Mouse (Mus musculus) spleen, postnatal 14 days (tissue): ENCODE data around the gene Mta2.
A peak's percentile ranks its signal among the peaks of the same experiment; 100 is the strongest.

Source experiments
- DNase-seq, 2 experiments: peaks; one replicate each; pipeline ENCODE4 v3.0.0; 2021 to 2022; ENCODE audit warnings: low spot score in 2 of 2

The Mta2 gene

DNA sequence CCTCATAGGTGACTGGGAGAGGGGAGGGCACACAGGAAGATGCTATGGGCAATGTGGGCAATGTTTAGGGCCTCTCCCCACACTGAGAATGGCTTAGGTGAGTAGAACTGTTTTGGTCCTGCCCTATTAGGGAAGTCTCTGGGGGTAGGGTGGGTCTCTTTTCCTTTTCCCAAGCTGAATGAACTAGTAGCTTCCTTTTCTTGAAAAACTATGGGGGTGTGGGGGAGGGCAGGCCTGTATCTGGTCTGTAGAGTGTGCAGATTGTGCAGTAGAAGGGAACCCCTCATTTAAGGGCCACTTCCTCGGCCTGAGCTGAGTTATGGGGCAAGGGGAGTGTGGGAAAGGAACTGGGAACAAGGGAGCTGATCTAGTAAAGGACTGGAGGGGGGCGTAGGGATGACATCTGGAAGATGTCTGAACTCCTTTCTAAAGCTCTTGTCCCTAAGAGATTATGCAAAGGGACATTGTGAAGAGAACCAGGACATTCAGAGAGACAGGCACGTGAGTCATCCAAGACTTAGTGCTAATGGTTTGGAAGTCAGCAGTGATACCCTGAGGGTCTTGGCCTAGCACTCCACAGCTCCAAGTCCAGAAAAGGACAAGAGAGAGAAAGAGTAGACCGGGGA lies 49.7 kb downstream of the Mta2 start:
- DNase-seq = no peak

- no peak for DNase-seq
These were observed 50.4 kb downstream of the Mta2 start for GRCm38 (mm10) chr19:8991871-8992735.

GRCm38 (mm10) chr19:8992769-8993624 lies 51.3 kb downstream of the Mta2 start:
- peak; percentile 62 to 76 for DNase-seq

DNA sequence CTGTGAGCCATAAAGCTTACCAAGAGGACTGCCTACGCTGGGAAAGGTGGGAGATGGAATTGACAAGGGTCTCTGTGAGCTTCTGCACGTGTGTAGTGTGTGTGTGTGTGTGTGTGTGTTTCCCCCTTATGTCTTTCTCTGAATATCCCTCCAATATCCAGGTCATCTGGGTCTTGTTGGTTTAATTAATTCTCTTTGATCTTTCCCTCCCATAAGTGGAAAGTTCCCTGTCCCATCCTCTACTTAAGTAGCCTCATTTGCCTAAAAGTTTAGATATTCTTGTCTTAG lies 51.9 kb downstream of the Mta2 start:
- no peak for DNase-seq

DNA sequence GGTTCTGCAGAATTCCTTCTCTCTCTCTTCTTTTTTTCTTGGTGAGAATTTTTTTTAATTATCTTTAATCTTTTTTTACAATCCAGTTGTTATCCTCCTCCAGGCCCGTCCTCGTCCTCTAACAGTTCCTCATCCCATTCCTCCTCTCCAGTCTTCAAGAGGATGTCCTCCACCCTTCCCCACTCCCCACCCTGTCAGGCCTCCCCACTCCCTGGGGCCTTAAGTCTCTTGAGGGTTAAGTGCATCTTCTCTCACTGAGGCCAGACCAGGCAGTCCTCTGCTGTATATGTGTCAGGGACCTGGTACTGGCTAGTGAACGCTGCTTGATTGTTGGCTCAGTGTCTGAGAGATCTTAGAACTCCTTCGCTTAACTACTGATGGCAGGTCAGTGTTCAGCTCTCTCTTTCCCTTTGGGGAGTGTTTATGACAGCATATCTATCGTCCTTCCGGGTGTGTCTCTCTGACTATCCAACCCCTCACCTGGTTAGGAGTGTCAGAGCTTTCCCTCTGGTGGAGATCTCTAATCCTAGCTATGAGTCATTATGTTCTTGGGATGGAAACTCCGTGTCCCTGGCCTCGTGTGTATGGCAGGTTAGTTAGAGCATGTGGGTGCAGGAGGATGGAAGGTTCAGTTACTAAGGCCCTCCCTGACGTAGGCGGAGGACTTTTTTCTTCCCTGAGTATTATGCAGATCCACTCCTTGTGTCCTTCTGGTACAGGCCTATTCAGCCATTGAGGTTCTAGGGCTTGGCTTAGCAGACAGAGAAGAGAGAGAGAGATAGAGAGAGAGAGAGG lies 53.3 kb downstream of the Mta2 start:
- DNase-seq = no peak

GRCm38 (mm10) chr19:8996601-8997000 lies 54.9 kb downstream of the Mta2 start:
- DNase-seq = no peak

DNA sequence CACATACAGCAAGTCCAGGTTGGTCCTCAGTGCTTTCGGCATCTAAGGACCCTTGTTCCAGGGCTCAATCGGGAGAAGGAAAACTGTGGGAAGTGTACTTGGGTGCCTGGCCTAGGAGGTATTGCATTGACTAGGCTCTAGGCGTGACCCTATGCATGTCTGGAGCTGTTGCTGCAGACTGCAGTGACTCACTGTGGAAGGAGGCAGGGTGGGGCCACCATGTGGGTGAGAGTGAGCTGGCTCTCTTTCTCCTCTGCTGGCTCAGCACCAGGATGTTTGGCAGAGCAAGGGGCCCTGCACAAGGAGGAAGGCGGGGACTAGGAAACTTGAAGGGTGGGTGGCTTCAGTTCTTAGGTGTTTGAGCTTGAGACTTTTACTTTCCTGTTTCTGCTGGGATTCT lies 55.9 kb downstream of the Mta2 start:
- peak in 1 of 2 experiments; percentile 29 for DNase-seq

DNA sequence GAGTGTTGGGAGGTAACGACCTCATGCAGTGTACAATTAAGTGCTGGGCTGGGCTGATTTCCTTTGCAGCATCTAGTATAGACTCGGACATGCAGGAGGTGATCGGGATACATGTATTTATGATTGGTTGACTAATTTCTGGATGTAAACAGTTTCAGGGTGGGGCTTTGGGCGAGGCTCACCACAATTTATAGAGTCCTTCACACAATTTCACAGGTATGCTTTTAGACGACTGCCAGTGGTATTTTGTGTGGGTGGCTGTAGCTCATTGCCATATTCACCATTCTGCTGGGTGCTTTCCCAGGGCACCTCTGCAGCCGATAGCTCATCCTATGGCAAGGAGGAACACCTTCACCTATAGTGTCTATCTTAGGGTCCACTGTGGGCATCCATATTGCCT lies 56.9 kb downstream of the Mta2 start:
- DNase-seq = no peak

GRCm38 (mm10) chr19:8999223-8999622 lies 57.5 kb downstream of the Mta2 start:
- no peak for DNase-seq
